Mouse (Mus musculus) CH12.LX (cell line): ENCODE results near the gene Fam221a. TPM values are rescaled to one million over a fixed set of nuclear protein-coding genes. Genes with fewer than 3 reads are reported as not detected.

Experiments
- DNase-seq: peaks from one replicate; pipeline ENCODE4 v3.0.0-alpha.2; 2013; ENCODE audit errors: extremely low read depth
- H3K27ac ChIP-seq: 2 replicates; pipeline ENCODE4 v1.5.1; 2012; ENCODE audit warnings: low read depth, mild to moderate bottlenecking, control low read depth, moderate library complexity; ENCODE audit not compliant: insufficient read depth
- H3K27me3 ChIP-seq: replicated peaks from 2 replicates; pipeline ENCODE3; 2012; ENCODE audit warnings: inconsistent platforms
- H3K36me3 ChIP-seq, 2 experiments: replicated peaks in 1 of 2; 2 replicates each; pipeline versions ENCODE3 to v1.6.1; 2012; ENCODE audit warnings: inconsistent platforms in 1 of 2, low read length in 1 of 2, mild to moderate bottlenecking in 1 of 2, mixed read lengths in 1 of 2, moderate library complexity in 1 of 2; ENCODE audit not compliant: control insufficient read depth in 1 of 2, insufficient read depth in 1 of 2
- H3K4me1 ChIP-seq, 2 experiments: 2 replicates each; pipeline ENCODE4 v1.6.1; 2012; ENCODE audit warnings: inconsistent platforms in 1 of 2, moderate library complexity in 1 of 2; ENCODE audit not compliant: insufficient read depth in 2 of 2, control insufficient read depth in 1 of 2
- H3K4me2 ChIP-seq: 2 replicates; pipeline ENCODE4 v1.6.1; 2012; ENCODE audit warnings: low read depth, mild to moderate bottlenecking, control low read depth; ENCODE audit not compliant: poor library complexity, insufficient read depth, severe bottlenecking
- H3K4me3 ChIP-seq, 3 experiments: fragments of 150-350 bp in 1 of 3; sonication (generic) in 1 of 3; replicated peaks in 1 of 3; 2 replicates each; pipeline versions ENCODE3 to v1.5.1; 2011 to 2012; ENCODE audit warnings: low read depth in 2 of 3, low read length in 2 of 3, mild to moderate bottlenecking in 2 of 3, moderate library complexity in 2 of 3, control low read depth in 1 of 3, improper control_type of control experiment in 1 of 3, inconsistent platforms in 1 of 3, mixed read lengths in 1 of 3; ENCODE audit not compliant: poor library complexity in 1 of 3
- H3K79me2 ChIP-seq: replicated peaks from 2 replicates; pipeline ENCODE4 v1.6.1; 2012; ENCODE audit warnings: mild to moderate bottlenecking, moderate library complexity; ENCODE audit not compliant: control insufficient read depth, poor library complexity, insufficient read depth, severe bottlenecking; ENCODE audit errors: extremely low read depth
- H3K9ac ChIP-seq: 2 replicates; pipeline ENCODE4 v1.6.1; 2012; ENCODE audit warnings: low read depth, mild to moderate bottlenecking, control low read depth, moderate library complexity; ENCODE audit not compliant: insufficient read depth
- H3K9me3 ChIP-seq: replicated peaks from 2 replicates; pipeline ENCODE3; 2012; ENCODE audit warnings: low read length, inconsistent platforms, mixed read lengths
- BHLHE40 ChIP-seq: IDR thresholded peaks from 2 replicates; pipeline ENCODE4 v1.6.1; 2011; ENCODE audit warnings: mild to moderate bottlenecking, low read depth, low read length, improper control_type of control experiment
- CHD1 ChIP-seq: IDR thresholded peaks from 2 replicates; pipeline ENCODE4 v1.6.1; 2012; ENCODE audit warnings: low read depth, low read length, improper control_type of control experiment, inconsistent platforms
- CHD2 ChIP-seq: IDR thresholded peaks from 2 replicates; pipeline ENCODE4 v1.6.1; 2011; ENCODE audit warnings: low read length, improper control_type of control experiment
- CTCF ChIP-seq, 2 experiments: IDR thresholded peaks in 1 of 2; conservative IDR thresholded peaks in 1 of 2; 2 replicates each; pipeline ENCODE4 v1.5.1; 2011 to 2012; ENCODE audit warnings: low read depth in 2 of 2, low read length in 2 of 2, improper control_type of control experiment in 1 of 2, inconsistent platforms in 1 of 2, mild to moderate bottlenecking in 1 of 2, moderate library complexity in 1 of 2
- E2F4 ChIP-seq: IDR thresholded peaks from 2 replicates; pipeline ENCODE4 v1.6.1; 2011; ENCODE audit warnings: low read depth, low read length, improper control_type of control experiment; ENCODE audit not compliant: insufficient replicate concordance
- ELF1 ChIP-seq: IDR thresholded peaks from 2 replicates; pipeline ENCODE4 v1.6.1; 2014; ENCODE audit warnings: low read depth, mild to moderate bottlenecking, inconsistent platforms, low read length, improper control_type of control experiment
- EP300 ChIP-seq: IDR thresholded peaks from 2 replicates; pipeline ENCODE4 v1.6.1; 2011; ENCODE audit warnings: low read length, improper control_type of control experiment
- ETS1 ChIP-seq: conservative IDR thresholded peaks from 2 replicates; pipeline ENCODE4 v1.6.1; 2012; ENCODE audit warnings: low read depth, mild to moderate bottlenecking, inconsistent platforms, low read length, improper control_type of control experiment, moderate library complexity
- HCFC1 ChIP-seq: IDR thresholded peaks from 2 replicates; pipeline ENCODE4 v1.6.1; 2012; ENCODE audit warnings: low read depth, mild to moderate bottlenecking, inconsistent platforms, low read length, improper control_type of control experiment
- IRF4 ChIP-seq: IDR thresholded peaks from 2 replicates; pipeline ENCODE4 v1.6.1; 2014; ENCODE audit warnings: low read depth, mild to moderate bottlenecking, inconsistent platforms, low read length, improper control_type of control experiment
- JUN ChIP-seq: IDR thresholded peaks from 2 replicates; pipeline ENCODE4 v1.6.1; 2011; ENCODE audit warnings: low read depth, mild to moderate bottlenecking, low read length, improper control_type of control experiment, moderate library complexity; ENCODE audit not compliant: insufficient read depth
- JUND ChIP-seq: conservative IDR thresholded peaks from 2 replicates; pipeline ENCODE4 v1.6.1; 2011; ENCODE audit warnings: low read depth, low read length, improper control_type of control experiment
- KAT2A ChIP-seq: IDR thresholded peaks from 2 replicates; pipeline ENCODE4 v1.6.1; 2012; ENCODE audit warnings: low read length, improper control_type of control experiment, inconsistent platforms; ENCODE audit not compliant: insufficient replicate concordance
- MAFK ChIP-seq: IDR thresholded peaks from 2 replicates; pipeline ENCODE4 v1.6.1; 2011; ENCODE audit warnings: low read length, improper control_type of control experiment; ENCODE audit not compliant: insufficient replicate concordance
- MAX ChIP-seq: IDR thresholded peaks from 2 replicates; pipeline ENCODE4 v1.6.1; 2011; ENCODE audit warnings: low read length, improper control_type of control experiment
- MAZ ChIP-seq: IDR thresholded peaks from 2 replicates; pipeline ENCODE4 v1.6.1; 2012; ENCODE audit warnings: low read depth, mild to moderate bottlenecking, inconsistent platforms, low read length, improper control_type of control experiment, moderate library complexity
- MEF2A ChIP-seq: IDR thresholded peaks from 2 replicates; pipeline ENCODE4 v1.6.1; 2014; ENCODE audit warnings: low read depth, mild to moderate bottlenecking, inconsistent platforms, low read length, improper control_type of control experiment, borderline replicate concordance
- MXI1 ChIP-seq: IDR thresholded peaks from 2 replicates; pipeline ENCODE4 v1.6.1; 2011; ENCODE audit warnings: mild to moderate bottlenecking, low read depth, low read length, improper control_type of control experiment
- MYC ChIP-seq: IDR thresholded peaks from 2 replicates; pipeline ENCODE4 v1.6.1; 2011; ENCODE audit warnings: low read depth, mild to moderate bottlenecking, improper control_type of control experiment, low read length
- NELFE ChIP-seq: IDR thresholded peaks from 2 replicates; pipeline ENCODE4 v1.6.1; 2011; ENCODE audit warnings: low read depth, low read length, improper control_type of control experiment
- NRF1 ChIP-seq: IDR thresholded peaks from 2 replicates; pipeline ENCODE4 v1.6.1; 2014; ENCODE audit warnings: low read depth, mild to moderate bottlenecking, inconsistent platforms, low read length, improper control_type of control experiment, moderate library complexity
- PAX5 ChIP-seq: IDR thresholded peaks from 2 replicates; pipeline ENCODE4 v1.6.1; 2012; ENCODE audit warnings: low read length, inconsistent platforms, mixed read lengths
- POLR2A ChIP-seq: IDR thresholded peaks from 2 replicates; pipeline ENCODE4 v1.6.1; 2011; ENCODE audit warnings: low read depth, mild to moderate bottlenecking, improper control_type of control experiment, low read length
- POLR2AphosphoS2 ChIP-seq: IDR thresholded peaks from 2 replicates; pipeline ENCODE4 v1.6.1; 2011; ENCODE audit warnings: low read depth, low read length, improper control_type of control experiment
- RAD21 ChIP-seq: IDR thresholded peaks from 2 replicates; pipeline ENCODE4 v1.6.1; 2011; ENCODE audit warnings: low read depth, mild to moderate bottlenecking, low read length, improper control_type of control experiment, moderate library complexity
- RCOR1 ChIP-seq: conservative IDR thresholded peaks from 2 replicates; pipeline ENCODE4 v1.6.1; 2012; ENCODE audit warnings: low read depth, mild to moderate bottlenecking, inconsistent platforms, low read length, improper control_type of control experiment
- SIN3A ChIP-seq: IDR thresholded peaks from 2 replicates; pipeline ENCODE4 v1.6.1; 2012; ENCODE audit warnings: low read length, improper control_type of control experiment, inconsistent platforms
- SMC3 ChIP-seq: IDR thresholded peaks from 2 replicates; pipeline ENCODE4 v1.6.1; 2011; ENCODE audit warnings: low read depth, low read length, improper control_type of control experiment
- TCF12 ChIP-seq: IDR thresholded peaks from 2 replicates; pipeline ENCODE4 v1.6.1; 2014; ENCODE audit warnings: low read depth, mild to moderate bottlenecking, inconsistent platforms, low read length, improper control_type of control experiment
- UBTF ChIP-seq: IDR thresholded peaks from 2 replicates; pipeline ENCODE4 v1.6.1; 2012; ENCODE audit warnings: low read depth, mild to moderate bottlenecking, inconsistent platforms, low read length, improper control_type of control experiment, moderate library complexity
- USF1 ChIP-seq: IDR thresholded peaks from 2 replicates; pipeline ENCODE4 v1.6.1; 2014; ENCODE audit warnings: low read depth, mild to moderate bottlenecking, inconsistent platforms, low read length, improper control_type of control experiment
- ZC3H11A ChIP-seq: IDR thresholded peaks from 2 replicates; pipeline ENCODE4 v1.6.1; 2012; ENCODE audit warnings: low read depth, mild to moderate bottlenecking, inconsistent platforms, low read length, improper control_type of control experiment
- ZKSCAN1 ChIP-seq: IDR thresholded peaks from 2 replicates; pipeline ENCODE4 v1.6.1; 2012; ENCODE audit warnings: low read depth, inconsistent platforms, low read length, improper control_type of control experiment, borderline replicate concordance
- ZMIZ1 ChIP-seq: IDR thresholded peaks from 2 replicates; pipeline ENCODE4 v1.6.1; 2012; ENCODE audit warnings: low read depth, mild to moderate bottlenecking, inconsistent platforms, low read length, improper control_type of control experiment
- ZNF384 ChIP-seq: IDR thresholded peaks from 2 replicates; pipeline ENCODE4 v1.6.1; 2012; ENCODE audit warnings: low read depth, low read length, improper control_type of control experiment, inconsistent platforms
- dilution Hi-C: fragments of 300-500 bp; cut with MboI; formaldehyde crosslinking; loops from 2 replicates; pipeline ENCODE4 v1.14.3; 2020; ENCODE audit warnings: low sequenced_read_pairs; ENCODE audit not compliant: extremely low pct_unique_long_range_greater_than_20kb, extremely low pct_ligation_motif_present
- in situ Hi-C: fragments of 300-500 bp; cut with MboI; formaldehyde crosslinking; loops from 3 replicates; pipeline ENCODE4 v1.14.3; 2019; ENCODE audit warnings: low sequenced_read_pairs, low pct_ligation_motif_present, low pct_unique_long_range_greater_than_20kb, mixed read lengths
- polyA plus RNA-seq: library from polyadenylated mRNA; unstranded; fragments of >175 nt; gene quantifications from 2 replicates; pipeline ENCODE4 v1.2.1, GENCODE M21; 2012; ENCODE audit warnings: low read depth; ENCODE audit not compliant: insufficient read length
- total RNA-seq, 2 experiments: library from RNA; depleted of rRNA; stranded (reverse); fragments of 300-350 nt in 1 of 2; fragments of >200 nt in 1 of 2; gene quantifications; 2 replicates each; pipeline ENCODE4 v1.2.3; 2012 to 2014

Gene Fam221a
- total and polyA plus RNA-seq, 3 experiments, result not detected

GRCm38 (mm10) chr6:49398365-49398764 lies 30.8 kb downstream of the Fam221a start:
- H3K27ac ChIP-seq, result no peak overlapping the region
- H3K9me3 ChIP-seq, result peaks cover 2% of the 10 kb centered on the region
- dilution Hi-C loops, result no loop called here
- no peaks in the 10 kb centered on the region for H3K27me3 ChIP-seq
- no peaks in the 10 kb centered on the region for H3K4me1 ChIP-seq
- no peak overlapping the region for H3K4me3 ChIP-seq
- TF ChIP-seq E2F4, result no peak
- peak; percentile 77 for TF ChIP-seq ZNF384
- TF ChIP-seq PAX5, result no peak
- TF ChIP-seq MAZ, result no peak
- TF ChIP-seq BHLHE40, result no peak
- no peak for TF ChIP-seq CHD1
- no peak for TF ChIP-seq IRF4
- no peak for TF ChIP-seq ZMIZ1
- peak in 1 of 2 experiments; percentile 82; a peak in 2 of 4 replicates for TF ChIP-seq CTCF (conservative IDR thresholded peaks at IDR 0.05 in 1 of 2, IDR thresholded peaks at IDR 0.05 in 1 of 2; ENCODE audit: low read depth in 2 of 2, low read length in 2 of 2)
- no peak for TF ChIP-seq MXI1
- no peak for TF ChIP-seq POLR2AphosphoS2
- no peak for TF ChIP-seq NELFE
- TF ChIP-seq JUND, result 0 out of 2 replicates have a peak, but pooled peaks have one; percentile 12
- peak; percentile 4; the same call in 1 of the 2 replicates for TF ChIP-seq ZC3H11A
- no peak for TF ChIP-seq RCOR1
- TF ChIP-seq MYC, result peak; percentile 93
- no peak for TF ChIP-seq ZKSCAN1
- no peak for TF ChIP-seq KAT2A
- TF ChIP-seq ELF1, result no peak
- no peak for TF ChIP-seq MAFK
- TF ChIP-seq RAD21, result peak; percentile 94
- TF ChIP-seq JUN, result no peak
- TF ChIP-seq POLR2A, result no peak
- no peak for TF ChIP-seq UBTF
- TF ChIP-seq MEF2A, result no peak
- no peak for TF ChIP-seq TCF12
- no peak for TF ChIP-seq SIN3A
- no peak for TF ChIP-seq CHD2
- no peak for TF ChIP-seq EP300
- no peak for TF ChIP-seq NRF1
- peak; percentile 63 for TF ChIP-seq SMC3
- no peak for TF ChIP-seq HCFC1
- TF ChIP-seq USF1, result no peak
- no peak for TF ChIP-seq MAX
- TF ChIP-seq ETS1, result no peak
- no peaks in the 10 kb centered on the region for H3K36me3 ChIP-seq
- no peaks in the 10 kb centered on the region for H3K79me2 ChIP-seq
- in situ Hi-C loops, result loop anchor here (10.0 kb wide), 2 partner anchors 144 to 394 kb away; no protein-coding TSS in a partner anchor
- no peak overlapping the region for H3K4me2 ChIP-seq
- DNase-seq, result peak; percentile 50
- no peak overlapping the region for H3K9ac ChIP-seq
